Mouse (Mus musculus): ENCODE measurements around the gene Aldh3b3. TPM values are rescaled to one million over a fixed set of nuclear protein-coding genes. Genes with fewer than 3 reads are reported as not detected.

The Aldh3b3 gene
- polyA plus RNA-seq, 1 experiment from 2014 or later = not detected

GRCm38 (mm10) chr19:4003112-4003511 is 44.7 kb downstream of the Aldh3b3 start, which contains the start of gene Doc2g:
Gene Doc2g, plus strand, starts transcription at chr19:4003313.
- Histone ChIP-seq H3K27me3 (ENCODE audit: control insufficient read depth, insufficient read depth, low read length) (no peaks in the 10 kb centered on the region), H3K27ac (replicated peaks in 1 of 2; ENCODE audit: control insufficient read depth in 1 of 2, insufficient read depth in 1 of 2, low read depth in 2 of 2, low read length in 2 of 2) (peak within 1 kb of the TSS; percentile 93 to 99), H3K9ac (ENCODE audit: low read length) (peak within 1 kb of the TSS; percentile 91), H3K36me3 (ENCODE audit: control insufficient read depth, insufficient read depth, low read length) (peaks cover 34% of the 10 kb centered on the region), H3K4me1 (ENCODE audit: control insufficient read depth in 2 of 2, insufficient read depth in 2 of 2, low read length in 2 of 2) (peaks cover 44 to 49% of the 10 kb centered on the region in 2 experiments), H3K4me3 (ENCODE audit: control insufficient read depth in 1 of 2, insufficient read depth in 1 of 2, low read depth in 1 of 2, low read length in 2 of 2) (peak within 1 kb of the TSS; percentile 16 to 38), H3K9me3 (ENCODE audit: control insufficient read depth, low read length) (no peaks in the 10 kb centered on the region), H3K4me2 (ENCODE audit: low read length) (peak within 1 kb of the TSS; percentile 67)
- 32% methylated on average over 1 of the region's 1 CpGs for WGBS
- peak; percentile 48 for ATAC-seq (ENCODE audit: insufficient number of reproducible peaks, insufficient read depth, low FRiP score, low read depth)

- H3K36me3 ChIP-seq (ENCODE audit: control insufficient read depth, insufficient read depth, low read length) = peaks cover 40% of the 10 kb centered on the region
- peak overlapping the region; percentile 73 for H3K9ac ChIP-seq (ENCODE audit: low read length)
- H3K4me3 ChIP-seq (ENCODE audit: control insufficient read depth in 1 of 2, insufficient read depth in 1 of 2, low read depth in 1 of 2, low read length in 2 of 2) = peak overlapping the region; percentile 16 to 38
- H3K4me1 ChIP-seq (ENCODE audit: control insufficient read depth in 2 of 2, insufficient read depth in 2 of 2, low read length in 2 of 2) = peaks cover 44 to 49% of the 10 kb centered on the region in 2 experiments
- no peaks in the 10 kb centered on the region for H3K9me3 ChIP-seq (ENCODE audit: control insufficient read depth, low read length)
- H3K27ac ChIP-seq (replicated peaks in 1 of 2; ENCODE audit: control insufficient read depth in 1 of 2, insufficient read depth in 1 of 2, low read depth in 2 of 2, low read length in 2 of 2) = peak overlapping the region; percentile 92 to 99
- H3K27me3 ChIP-seq (ENCODE audit: control insufficient read depth, insufficient read depth, low read length) = no peaks in the 10 kb centered on the region
- H3K4me2 ChIP-seq (ENCODE audit: low read length) = peak overlapping the region; percentile 67
- 72% methylated on average over 12 of the region's 12 CpGs for WGBS
- no peak for ATAC-seq (ENCODE audit: insufficient number of reproducible peaks, insufficient read depth, low FRiP score, low read depth)
These were observed 45.2 kb downstream of the Aldh3b3 start for GRCm38 (mm10) chr19:4003641-4004040.

GRCm38 (mm10) chr19:4004331-4004730 is 45.9 kb downstream of the Aldh3b3 start:
- Histone ChIP-seq H3K27me3 (ENCODE audit: control insufficient read depth, insufficient read depth, low read length) (no peaks in the 10 kb centered on the region), H3K4me3 (ENCODE audit: control insufficient read depth in 1 of 2, insufficient read depth in 1 of 2, low read depth in 1 of 2, low read length in 2 of 2) (peak overlapping the region in 1 of 2 experiments; percentile 9; a peak in 1 of 4 replicates), H3K36me3 (ENCODE audit: control insufficient read depth, insufficient read depth, low read length) (peaks cover 47% of the 10 kb centered on the region), H3K4me1 (ENCODE audit: control insufficient read depth in 2 of 2, insufficient read depth in 2 of 2, low read length in 2 of 2) (peaks cover 44 to 48% of the 10 kb centered on the region in 2 experiments), H3K4me2 (ENCODE audit: low read length) (peak overlapping the region; percentile 67), H3K9me3 (ENCODE audit: control insufficient read depth, low read length) (no peaks in the 10 kb centered on the region), H3K27ac (replicated peaks in 1 of 2; ENCODE audit: control insufficient read depth in 1 of 2, insufficient read depth in 1 of 2, low read depth in 2 of 2, low read length in 2 of 2) (peak overlapping the region; percentile 92 to 99; a peak in 2 of 4 replicates), H3K9ac (ENCODE audit: low read length) (peak overlapping the region; percentile 73)
- WGBS = 72% methylated on average over 15 of the region's 15 CpGs
- ATAC-seq (ENCODE audit: insufficient number of reproducible peaks, insufficient read depth, low FRiP score, low read depth) = no peak

- H3K36me3 ChIP-seq (ENCODE audit: control insufficient read depth, insufficient read depth, low read length) = peaks cover 54% of the 10 kb centered on the region
- H3K27me3 ChIP-seq (ENCODE audit: control insufficient read depth, insufficient read depth, low read length) = no peaks in the 10 kb centered on the region
- peak overlapping the region in 1 of 2 experiments; percentile 99; a peak in 2 of 4 replicates for H3K27ac ChIP-seq (replicated peaks in 1 of 2; ENCODE audit: control insufficient read depth in 1 of 2, insufficient read depth in 1 of 2, low read depth in 2 of 2, low read length in 2 of 2)
- H3K9me3 ChIP-seq (ENCODE audit: control insufficient read depth, low read length) = no peaks in the 10 kb centered on the region
- H3K4me2 ChIP-seq (ENCODE audit: low read length) = peak overlapping the region; percentile 67
- 69% methylated on average over 9 of the region's 9 CpGs for WGBS
- no peak for ATAC-seq (ENCODE audit: insufficient number of reproducible peaks, insufficient read depth, low FRiP score, low read depth)
- H3K9ac ChIP-seq (ENCODE audit: low read length) = peak overlapping the region; percentile 73; the same call in 1 of the 2 replicates
- no peak overlapping the region for H3K4me3 ChIP-seq (ENCODE audit: control insufficient read depth in 1 of 2, insufficient read depth in 1 of 2, low read depth in 1 of 2, low read length in 2 of 2)
- peaks cover 42 to 43% of the 10 kb centered on the region in 2 experiments for H3K4me1 ChIP-seq (ENCODE audit: control insufficient read depth in 2 of 2, insufficient read depth in 2 of 2, low read length in 2 of 2)
These were observed 46.6 kb downstream of the Aldh3b3 start for GRCm38 (mm10) chr19:4005091-4005490.

- no peak overlapping the region for H3K9ac ChIP-seq (ENCODE audit: low read length)
- no peaks in the 10 kb centered on the region for H3K27me3 ChIP-seq (ENCODE audit: control insufficient read depth, insufficient read depth, low read length)
- WGBS = 92% methylated on average over 8 of the region's 8 CpGs
- H3K4me2 ChIP-seq (ENCODE audit: low read length) = no peak overlapping the region
- no peak overlapping the region for H3K4me3 ChIP-seq (ENCODE audit: control insufficient read depth in 1 of 2, insufficient read depth in 1 of 2, low read depth in 1 of 2, low read length in 2 of 2)
- peaks cover 41 to 44% of the 10 kb centered on the region in 2 experiments for H3K4me1 ChIP-seq (ENCODE audit: control insufficient read depth in 2 of 2, insufficient read depth in 2 of 2, low read length in 2 of 2)
- H3K27ac ChIP-seq (replicated peaks in 1 of 2; ENCODE audit: control insufficient read depth in 1 of 2, insufficient read depth in 1 of 2, low read depth in 2 of 2, low read length in 2 of 2) = no peak overlapping the region
- no peak for ATAC-seq (ENCODE audit: insufficient number of reproducible peaks, insufficient read depth, low FRiP score, low read depth)
- peaks cover 63% of the 10 kb centered on the region for H3K36me3 ChIP-seq (ENCODE audit: control insufficient read depth, insufficient read depth, low read length)
- no peaks in the 10 kb centered on the region for H3K9me3 ChIP-seq (ENCODE audit: control insufficient read depth, low read length)
These were observed 47.5 kb downstream of the Aldh3b3 start for GRCm38 (mm10) chr19:4005971-4006370.

- Histone ChIP-seq H3K4me2 (ENCODE audit: low read length) (no peak overlapping the region), H3K36me3 (ENCODE audit: control insufficient read depth, insufficient read depth, low read length) (peaks cover 51% of the 10 kb centered on the region), H3K4me1 (ENCODE audit: control insufficient read depth in 2 of 2, insufficient read depth in 2 of 2, low read length in 2 of 2) (peaks cover 4 to 17% of the 10 kb centered on the region in 2 experiments), H3K9me3 (ENCODE audit: control insufficient read depth, low read length) (no peaks in the 10 kb centered on the region), H3K27ac (replicated peaks in 1 of 2; ENCODE audit: control insufficient read depth in 1 of 2, insufficient read depth in 1 of 2, low read depth in 2 of 2, low read length in 2 of 2) (no peak overlapping the region), H3K4me3 (ENCODE audit: control insufficient read depth in 1 of 2, insufficient read depth in 1 of 2, low read depth in 1 of 2, low read length in 2 of 2) (no peak overlapping the region), H3K9ac (ENCODE audit: low read length) (no peak overlapping the region), H3K27me3 (ENCODE audit: control insufficient read depth, insufficient read depth, low read length) (no peaks in the 10 kb centered on the region)
- no peak for ATAC-seq (ENCODE audit: insufficient number of reproducible peaks, insufficient read depth, low FRiP score, low read depth)
- WGBS = 90% methylated on average over 5 of the region's 5 CpGs
These were observed 52.6 kb downstream of the Aldh3b3 start for GRCm38 (mm10) chr19:4011086-4011485.

- Histone ChIP-seq H3K9me3 (ENCODE audit: control insufficient read depth, low read length) (no peaks in the 10 kb centered on the region), H3K9ac (ENCODE audit: low read length) (peak within 1 kb of the TSS; percentile 95), H3K4me1 (ENCODE audit: control insufficient read depth in 2 of 2, insufficient read depth in 2 of 2, low read length in 2 of 2) (peaks cover 4 to 17% of the 10 kb centered on the region in 2 experiments), H3K27me3 (ENCODE audit: control insufficient read depth, insufficient read depth, low read length) (no peaks in the 10 kb centered on the region), H3K36me3 (ENCODE audit: control insufficient read depth, insufficient read depth, low read length) (peaks cover 37% of the 10 kb centered on the region), H3K4me2 (ENCODE audit: low read length) (peak within 1 kb of the TSS; percentile 83), H3K27ac (replicated peaks in 1 of 2; ENCODE audit: control insufficient read depth in 1 of 2, insufficient read depth in 1 of 2, low read depth in 2 of 2, low read length in 2 of 2) (peak within 1 kb of the TSS; percentile 81 to 83), H3K4me3 (ENCODE audit: control insufficient read depth in 1 of 2, insufficient read depth in 1 of 2, low read depth in 1 of 2, low read length in 2 of 2) (peak within 1 kb of the TSS; percentile 90 to 97)
- ATAC-seq (ENCODE audit: insufficient number of reproducible peaks, insufficient read depth, low FRiP score, low read depth) = peak; percentile 97
- 0% methylated on average over 45 of the region's 45 CpGs for WGBS
These were observed 54.1 kb downstream of the Aldh3b3 start, which contains the start of gene Ndufv1 for GRCm38 (mm10) chr19:4012432-4013022. Gene Ndufv1, minus strand, starts transcription at chr19:4012806.

Measured in heart, embryonic 14.5 days (tissue).